Mouse (Mus musculus): Measurements from ENCODE around the gene Otop3.

- TF ChIP-seq EP300 (IDR thresholded peaks at IDR 0.05), result no peak
- TF ChIP-seq CTCF (IDR thresholded peaks at IDR 0.05), result no peak
These were observed 36.4 kb upstream of the Otop3 start for GRCm38 (mm10) chr11:115298160-115298559.

Data from lung, postnatal 0 days (tissue).